Mouse (Mus musculus) ES-Bruce4 (cell line): ENCODE measurements at regions not wholly inside any gene's neighbourhood (a gene's known extent, or its start where the extent isn't known, plus 50 kb on each side); places are given as distances from the start of the nearest gene placed in this dataset.

Source experiments
- H3K27ac ChIP-seq: 2 replicates; pipeline ENCODE4 v1.5.1; 2012; ENCODE audit warnings: low read length, inconsistent platforms; ENCODE audit not compliant: insufficient read depth
- H3K27me3 ChIP-seq: 2 replicates; pipeline ENCODE4 v1.6.1; 2012; ENCODE audit warnings: mild to moderate bottlenecking, low read length, inconsistent platforms; ENCODE audit not compliant: control insufficient read depth, poor library complexity, insufficient read depth, severe bottlenecking
- H3K36me3 ChIP-seq: 2 replicates; pipeline ENCODE4 v1.6.1; 2012; ENCODE audit warnings: inconsistent platforms, mild to moderate bottlenecking, low read length, moderate library complexity; ENCODE audit not compliant: control insufficient read depth, poor library complexity, insufficient read depth, severe bottlenecking
- H3K4me1 ChIP-seq: one replicate; pipeline ENCODE4 v1.8.1; 2011; ENCODE audit warnings: low read length; ENCODE audit not compliant: control insufficient read depth, insufficient read depth
- H3K4me3 ChIP-seq: 2 replicates; pipeline ENCODE4 v1.5.1; 2011; ENCODE audit warnings: low read depth, mild to moderate bottlenecking, low read length
- H3K9ac ChIP-seq: 2 replicates; pipeline ENCODE4 v1.6.1; 2012; ENCODE audit warnings: low read depth, mild to moderate bottlenecking, inconsistent platforms; ENCODE audit not compliant: poor library complexity, severe bottlenecking
- H3K9me3 ChIP-seq: replicated peaks from 2 replicates; pipeline ENCODE4 v1.6.1; 2012; ENCODE audit warnings: mild to moderate bottlenecking, low read length, inconsistent platforms; ENCODE audit not compliant: control insufficient read depth, poor library complexity, insufficient read depth, severe bottlenecking
- CTCF ChIP-seq: IDR thresholded peaks from one replicate; pipeline ENCODE4 v1.8.1; 2011; ENCODE audit warnings: low read depth, low read length
- EP300 ChIP-seq: IDR thresholded peaks from 2 replicates; pipeline ENCODE4 v1.6.1; 2011; ENCODE audit warnings: low read depth, low read length; ENCODE audit not compliant: insufficient read depth
- POLR2A ChIP-seq: IDR thresholded peaks from one replicate; pipeline ENCODE4 v1.8.1; 2011; ENCODE audit warnings: low read length; ENCODE audit not compliant: insufficient read depth

DNA sequence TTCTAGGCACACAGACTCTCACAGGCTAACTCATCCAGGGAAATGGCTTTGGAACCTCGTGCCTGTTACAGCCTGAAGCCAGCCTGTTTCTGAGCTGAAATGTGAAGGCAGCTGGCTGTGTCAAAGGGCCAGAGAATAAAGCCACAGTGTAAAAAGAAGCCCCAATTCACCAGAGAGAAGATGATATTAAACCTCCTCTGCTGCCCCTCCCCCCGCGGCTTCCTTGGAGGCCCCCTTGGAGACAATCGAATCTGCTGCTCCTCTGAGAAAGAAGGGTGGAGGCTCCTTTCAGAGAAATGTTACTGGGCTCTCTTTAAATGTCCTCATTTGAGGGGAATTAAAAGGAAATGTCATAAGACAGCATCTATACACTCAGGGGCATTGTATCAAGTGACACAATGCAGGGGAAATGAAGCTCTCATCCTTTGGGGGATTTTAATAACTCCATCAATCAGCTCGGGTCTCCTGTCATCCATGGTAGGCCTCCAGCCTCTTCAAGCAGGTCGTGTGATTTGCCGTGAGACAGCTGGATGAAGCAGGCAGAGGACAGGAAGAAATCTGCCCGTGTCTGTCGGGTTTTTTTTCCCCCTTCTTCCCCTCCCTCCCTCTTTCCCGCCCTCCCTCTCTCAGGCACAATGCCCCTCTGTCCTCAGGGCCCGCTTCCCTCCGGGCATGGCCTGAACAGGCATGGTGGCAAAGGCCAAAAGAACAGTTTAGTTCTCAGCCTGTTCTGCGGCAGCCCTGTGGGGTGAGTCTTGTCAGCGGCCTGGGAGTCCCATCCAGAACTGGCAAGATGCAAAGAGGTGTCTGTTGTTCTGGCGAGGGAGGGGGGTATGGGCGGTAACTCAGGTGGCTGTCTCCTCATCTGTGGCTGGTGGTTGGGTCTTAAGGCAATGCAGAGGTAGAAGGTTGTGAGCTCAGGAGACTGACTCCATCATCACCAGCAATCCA, 372.6 kb downstream of the Cog6 start:
- Histone ChIP-seq H3K27me3 (no peaks in the 10 kb centered on the region), H3K4me1 (no peaks in the 10 kb centered on the region), H3K27ac (no peak overlapping the region), H3K36me3 (no peaks in the 10 kb centered on the region), H3K9ac (no peak overlapping the region), H3K9me3 (no peaks in the 10 kb centered on the region), H3K4me3 (no peak overlapping the region)
- TF ChIP-seq CTCF (no peak), POLR2A (no peak), EP300 (no peak)

DNA sequence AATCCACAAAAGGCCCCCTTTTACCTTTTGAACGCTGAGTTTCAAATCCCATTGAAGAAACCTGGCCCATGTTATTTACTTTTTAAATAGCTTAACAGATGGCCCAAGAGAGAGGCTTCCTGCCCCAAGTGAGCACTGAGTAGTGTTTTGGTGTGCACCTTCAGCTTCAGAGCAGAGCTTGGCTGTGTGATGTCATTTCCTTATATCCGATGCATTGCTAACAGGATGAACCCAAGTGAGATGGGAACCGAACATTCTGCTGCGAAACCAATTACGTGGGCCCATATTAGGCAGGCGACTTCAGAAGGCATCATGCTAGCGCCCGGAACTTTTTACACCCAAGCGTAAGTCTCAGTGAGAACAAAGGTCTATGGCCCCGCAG, 373.2 kb downstream of the Cog6 start:
- H3K27ac ChIP-seq, result no peak overlapping the region
- H3K4me1 ChIP-seq, result no peaks in the 10 kb centered on the region
- no peaks in the 10 kb centered on the region for H3K27me3 ChIP-seq
- no peaks in the 10 kb centered on the region for H3K9me3 ChIP-seq
- TF ChIP-seq EP300, result no peak
- no peak overlapping the region for H3K4me3 ChIP-seq
- H3K9ac ChIP-seq, result no peak overlapping the region
- H3K36me3 ChIP-seq, result no peaks in the 10 kb centered on the region

DNA sequence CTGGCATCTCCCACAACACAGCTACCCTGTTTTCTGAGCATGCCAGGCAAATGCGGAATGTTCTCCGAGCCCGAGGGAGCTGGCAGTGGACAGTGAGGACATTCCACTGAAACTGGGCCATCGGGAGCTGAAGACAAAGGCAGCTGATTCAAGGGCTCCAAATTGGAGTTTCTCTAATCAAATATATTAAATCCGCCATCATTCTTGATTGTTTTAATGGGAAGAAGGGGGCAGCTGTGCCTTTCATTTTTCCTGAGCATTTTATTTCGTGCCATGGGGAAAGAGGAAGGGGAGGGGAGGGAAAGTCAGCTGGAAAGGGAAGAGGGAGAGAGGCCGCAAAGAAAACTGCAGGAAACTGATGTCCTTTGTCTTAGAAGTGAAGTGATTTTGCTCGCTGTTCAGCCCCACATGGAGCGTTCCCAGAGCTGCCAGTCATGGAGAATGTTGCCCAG, 373.9 kb downstream of the Cog6 start:
- TF ChIP-seq POLR2A (no peak), EP300 (no peak), CTCF (no peak)
- no peak overlapping the region for H3K4me3 ChIP-seq
- H3K4me1 ChIP-seq, result no peaks in the 10 kb centered on the region
- H3K27ac ChIP-seq, result no peak overlapping the region
- no peaks in the 10 kb centered on the region for H3K9me3 ChIP-seq
- no peak overlapping the region for H3K9ac ChIP-seq
- no peaks in the 10 kb centered on the region for H3K27me3 ChIP-seq
- no peaks in the 10 kb centered on the region for H3K36me3 ChIP-seq

DNA sequence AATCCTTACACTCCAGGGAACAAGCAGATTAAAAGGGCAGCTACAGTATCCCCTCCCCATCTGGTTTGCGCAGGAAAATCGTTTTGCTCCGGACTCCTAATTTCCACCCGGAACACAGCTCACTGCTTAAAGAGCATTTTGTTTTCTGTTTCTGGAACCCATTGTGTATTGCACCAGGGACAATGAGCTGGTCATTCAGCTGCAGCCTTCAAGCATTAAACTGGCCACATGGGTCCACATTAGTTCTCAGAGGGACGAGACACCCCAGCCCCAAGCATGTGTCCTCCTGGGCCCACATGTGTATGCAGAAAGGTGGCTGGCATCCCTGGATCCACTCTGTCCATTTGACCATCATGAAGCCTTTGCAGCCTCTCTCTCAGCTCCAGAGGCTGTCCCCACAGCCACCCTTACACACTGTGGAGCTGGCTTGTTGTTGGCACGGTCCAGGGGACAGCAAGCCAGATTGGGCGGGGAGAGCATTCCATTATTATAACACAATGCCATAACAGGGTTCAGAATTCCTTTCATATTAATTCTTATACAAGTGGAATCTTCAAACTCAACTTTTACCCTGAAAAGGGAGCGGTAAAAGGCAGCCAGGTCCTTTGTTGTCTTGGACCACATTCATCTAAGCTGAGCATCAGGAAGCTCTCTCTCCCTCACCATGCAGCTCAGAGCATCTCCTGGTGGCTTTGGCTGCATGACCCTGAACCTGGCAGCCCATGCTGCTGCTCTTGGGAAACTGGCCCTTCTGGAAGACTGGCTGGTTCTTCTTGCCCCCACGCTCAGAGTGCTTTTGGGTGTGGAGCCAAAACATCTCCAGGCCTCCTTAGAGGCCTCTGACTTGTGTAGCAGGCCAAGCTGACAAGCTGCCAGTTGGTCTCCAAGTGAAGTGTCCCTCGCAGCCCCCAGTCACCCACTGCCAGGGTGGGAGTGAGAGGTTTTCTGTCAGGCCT, 373.4 kb downstream of the Foxo1 start:
- Histone ChIP-seq H3K36me3 (no peaks in the 10 kb centered on the region), H3K4me3 (no peak overlapping the region), H3K9me3 (no peaks in the 10 kb centered on the region), H3K27ac (no peak overlapping the region), H3K4me1 (no peaks in the 10 kb centered on the region), H3K27me3 (no peaks in the 10 kb centered on the region), H3K9ac (no peak overlapping the region)
- TF ChIP-seq EP300 (no peak), CTCF (no peak), POLR2A (no peak)

DNA sequence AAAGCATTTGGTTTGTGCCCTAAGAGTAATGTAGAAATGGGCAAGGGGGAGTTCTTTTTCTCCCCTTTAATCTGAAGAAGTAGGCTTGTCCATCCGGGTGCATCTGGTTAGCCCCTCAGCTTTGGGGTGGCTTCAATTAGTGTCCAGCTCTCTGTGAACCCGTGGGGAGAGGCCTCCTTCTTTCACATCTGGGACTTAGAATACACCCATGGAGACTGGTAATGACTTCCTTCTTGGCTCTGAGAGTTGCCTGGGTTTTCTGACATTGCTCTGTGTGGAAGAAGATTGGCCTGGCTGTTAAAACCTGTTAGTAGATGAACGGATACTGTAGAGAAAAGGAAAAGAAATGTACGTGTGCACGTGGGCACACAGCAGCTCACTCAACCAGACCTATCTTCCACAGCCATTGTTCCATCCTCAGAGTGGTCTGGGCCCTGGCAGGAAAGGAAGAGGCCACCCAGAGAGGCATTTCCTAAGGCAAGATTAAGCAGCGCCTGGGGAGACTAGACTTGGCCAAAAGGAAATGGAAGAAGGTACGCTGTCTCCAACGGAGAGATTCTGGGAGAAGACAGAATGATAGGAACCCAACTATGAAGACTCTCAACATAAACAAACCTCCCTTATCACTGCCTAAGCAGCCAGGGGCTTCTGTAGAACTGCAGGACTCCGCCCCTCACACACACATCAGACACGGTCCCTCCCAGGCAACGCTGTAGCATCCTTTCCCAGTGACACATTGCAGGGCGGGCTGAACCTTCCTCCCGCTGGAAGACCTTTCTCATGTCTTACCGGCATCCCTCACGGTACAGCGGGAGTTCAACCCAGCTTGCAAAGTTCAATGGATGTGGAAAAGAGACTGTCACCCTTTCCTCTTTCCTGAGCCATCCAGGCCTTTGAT, 372.4 kb downstream of the Foxo1 start:
- TF ChIP-seq EP300 (no peak), CTCF (no peak), POLR2A (no peak)
- H3K27ac ChIP-seq, result no peak overlapping the region
- H3K9me3 ChIP-seq, result no peaks in the 10 kb centered on the region
- no peak overlapping the region for H3K9ac ChIP-seq
- H3K4me3 ChIP-seq, result no peak overlapping the region
- no peaks in the 10 kb centered on the region for H3K36me3 ChIP-seq
- no peaks in the 10 kb centered on the region for H3K4me1 ChIP-seq
- no peaks in the 10 kb centered on the region for H3K27me3 ChIP-seq
